Mouse (Mus musculus) adrenal gland, adult 10 weeks (tissue): ENCODE measurements around the gene Mrps14. TPM values are rescaled to one million over a fixed set of nuclear protein-coding genes. Genes with fewer than 3 reads are reported as not detected.

ENCODE experiments used
- polyA plus RNA-seq: library from polyadenylated mRNA; stranded (reverse); fragments of 350-450 nt; fragmentation: Illumina TruSeq; extraction: RNeasy Lipid Tissue Mini Kit (QIAGEN cat#74804); gene quantifications from one replicate; pipeline ENCODE4 v1.2.3, GENCODE M21; 2014; ENCODE audit warnings: low read depth, low replicate concordance

Gene Mrps14
- polyA plus RNA-seq = 40.1 TPM

GRCm38 (mm10) chr1:160194529-160195336 is at the start of gene Mrps14:
Gene Mrps14, plus strand, starts transcription at chr1:160195215.

GRCm38 (mm10) chr1:160153480-160153879 is 41.5 kb upstream of the Mrps14 start, which contains the start of gene Tnn:
Gene Tnn, minus strand, starts transcription at chr1:160153580.

GRCm38 (mm10) chr1:160212703-160213669 is 18.0 kb downstream of the Mrps14 start, which contains the start of gene Cacybp:
Gene Cacybp, minus strand, starts transcription at chr1:160212875.

Other genes with a start within 250 kb of the Mrps14 start
- gene 4930523C07Rik, start 150.8 kb upstream of the Mrps14 start, polyA plus RNA-seq = 7.9 TPM
- not detected for gene Tnn, start 41.6 kb upstream of the Mrps14 start, polyA plus RNA-seq
- 448 TPM for gene Cacybp, start 17.7 kb downstream of the Mrps14 start, polyA plus RNA-seq